Mouse (Mus musculus) adrenal gland, postnatal 14 days (tissue): ENCODE results near the gene Fgfr2. TPM values are rescaled to one million over a fixed set of nuclear protein-coding genes. Genes with fewer than 3 reads are reported as not detected.

ENCODE experiments used
- DNase-seq: peaks from one replicate; pipeline ENCODE4 v3.0.0; 2021; ENCODE audit warnings: mixed read lengths
- total RNA-seq: library from RNA; stranded (reverse); gene quantifications from 2 replicates; pipeline ENCODE4 v1.2.3, GENCODE M21; 2021

Fgfr2 gene
- total RNA-seq, 1 experiment from 2014 or later = 227 TPM

GRCm38 (mm10) chr7:131677126-131677525 is 1446.0 kb downstream of the Fgfr2 start:
- no peak for DNase-seq

- no peak for DNase-seq
Measured at GRCm38 (mm10) chr7:131670586-131670985, 1452.6 kb downstream of the Fgfr2 start.

GRCm38 (mm10) chr7:131669326-131669725 is 1453.8 kb downstream of the Fgfr2 start:
- no peak for DNase-seq

GRCm38 (mm10) chr7:131660726-131661125 is 1462.4 kb downstream of the Fgfr2 start:
- DNase-seq = no peak

GRCm38 (mm10) chr7:131656017-131656416 is 1467.1 kb downstream of the Fgfr2 start:
- DNase-seq = no peak

- peak; percentile 36 for DNase-seq
Measured at GRCm38 (mm10) chr7:131653416-131653815, 1469.7 kb downstream of the Fgfr2 start.

GRCm38 (mm10) chr7:131651921-131652694 is 1471.0 kb downstream of the Fgfr2 start:
- no peak for DNase-seq

- no peak for DNase-seq
Measured at GRCm38 (mm10) chr7:131650277-131650676, 1472.9 kb downstream of the Fgfr2 start.

GRCm38 (mm10) chr7:131648276-131648675 is 1474.9 kb downstream of the Fgfr2 start:
- DNase-seq = no peak

- DNase-seq = no peak
Measured at GRCm38 (mm10) chr7:131647583-131647982, 1475.6 kb downstream of the Fgfr2 start.

- DNase-seq = no peak
Measured at GRCm38 (mm10) chr7:131644586-131644985, 1478.6 kb downstream of the Fgfr2 start.

GRCm38 (mm10) chr7:131644051-131644450 is 1479.1 kb downstream of the Fgfr2 start:
- no peak for DNase-seq

GRCm38 (mm10) chr7:131643341-131643840 is 1479.8 kb downstream of the Fgfr2 start:
- DNase-seq = no peak

GRCm38 (mm10) chr7:131629562-131629961 is 1493.6 kb downstream of the Fgfr2 start:
- no peak for DNase-seq

- no peak for DNase-seq
Measured at GRCm38 (mm10) chr7:131628846-131629391, 1494.2 kb downstream of the Fgfr2 start.

- DNase-seq = no peak
Measured at GRCm38 (mm10) chr7:131628356-131628755, 1494.8 kb downstream of the Fgfr2 start.

- DNase-seq = peak; percentile 7
Measured at GRCm38 (mm10) chr7:131609677-131610076, 1513.5 kb downstream of the Fgfr2 start.

GRCm38 (mm10) chr7:131608049-131608448 is 1515.1 kb downstream of the Fgfr2 start:
- DNase-seq = no peak

GRCm38 (mm10) chr7:131605481-131605880 is 1517.7 kb downstream of the Fgfr2 start:
- DNase-seq = no peak

- DNase-seq = no peak
Measured at GRCm38 (mm10) chr7:131604946-131605345, 1518.2 kb downstream of the Fgfr2 start.

- no peak for DNase-seq
Measured at GRCm38 (mm10) chr7:131603186-131603585, 1520.0 kb downstream of the Fgfr2 start.

- no peak for DNase-seq
Measured at GRCm38 (mm10) chr7:131602106-131602505, 1521.0 kb downstream of the Fgfr2 start.

- peak; percentile 42 for DNase-seq
Measured at GRCm38 (mm10) chr7:131598483-131598824, 1524.7 kb downstream of the Fgfr2 start.
